Mouse (Mus musculus) myocyte (in vitro differentiated cells): ENCODE results near the gene Cox6b2. TPM values are rescaled to one million over a fixed set of nuclear protein-coding genes. Genes with fewer than 3 reads are reported as not detected.
"Not testable (repeated sequence)": the region's sequence is repeated elsewhere in the genome, so short reads cannot be mapped to it uniquely, and the experiment has no call there.

Source experiments
- H3K27me3 ChIP-seq: one replicate; pipeline ENCODE4 v1.6.1; 2011; ENCODE audit not compliant: control insufficient read depth, insufficient read depth, insufficient read length
- H3K36me3 ChIP-seq: one replicate; pipeline ENCODE4 v1.6.1; 2011; ENCODE audit not compliant: control insufficient read depth, insufficient read depth
- H3K4me2 ChIP-seq: one replicate; pipeline ENCODE4 v1.6.1; 2011; ENCODE audit warnings: low read depth, control low read depth
- H3K4me3 ChIP-seq: one replicate; pipeline ENCODE4 v1.5.1; 2011; ENCODE audit warnings: mild to moderate bottlenecking, control low read depth, moderate library complexity
- H3K79me2 ChIP-seq: one replicate; pipeline ENCODE4 v1.6.1; 2011; ENCODE audit not compliant: control insufficient read depth, insufficient read depth
- H3ac ChIP-seq: one replicate; pipeline ENCODE4 v1.6.1; 2011; ENCODE audit not compliant: control insufficient read depth, insufficient read length
- CEBPB ChIP-seq: IDR thresholded peaks from 2 replicates; pipeline ENCODE4 v1.6.1; 2011; ENCODE audit warnings: mild to moderate bottlenecking, moderate library complexity; ENCODE audit not compliant: poor library complexity, insufficient read depth, severe bottlenecking
- E2F4 ChIP-seq: IDR thresholded peaks from one replicate; pipeline ENCODE4 v1.6.1; 2011; ENCODE audit warnings: mild to moderate bottlenecking, control low read depth, moderate library complexity; ENCODE audit not compliant: insufficient read depth
- MAX ChIP-seq: IDR thresholded peaks from one replicate; pipeline ENCODE4 v1.6.1; 2011; ENCODE audit warnings: low read depth, mild to moderate bottlenecking, control low read depth
- MYOD1 ChIP-seq, 3 experiments: IDR thresholded peaks; one replicate each; pipeline ENCODE4 v1.6.1; 2011; ENCODE audit warnings: control low read depth in 2 of 3, low read depth in 2 of 3, mild to moderate bottlenecking in 2 of 3, moderate library complexity in 1 of 3; ENCODE audit not compliant: insufficient read length in 2 of 3, control insufficient read depth in 1 of 3
- MYOG ChIP-seq, 3 experiments: IDR thresholded peaks; one replicate each; pipeline ENCODE4 v1.6.1; 2011; ENCODE audit warnings: control low read depth in 2 of 3, low read depth in 2 of 3, mild to moderate bottlenecking in 2 of 3; ENCODE audit not compliant: insufficient read length in 2 of 3, control insufficient read depth in 1 of 3, insufficient read depth in 1 of 3
- POLR2A ChIP-seq: IDR thresholded peaks from one replicate; pipeline ENCODE4 v1.6.1; 2011; ENCODE audit warnings: low read depth, mild to moderate bottlenecking, control low read depth, moderate library complexity; ENCODE audit not compliant: insufficient read length
- POLR2AphosphoS2 ChIP-seq: IDR thresholded peaks from one replicate; pipeline ENCODE4 v1.6.1; 2011; ENCODE audit warnings: low read depth, control low read depth; ENCODE audit not compliant: insufficient read length
- REST ChIP-seq: IDR thresholded peaks from one replicate; pipeline ENCODE4 v1.6.1; 2011; ENCODE audit warnings: mild to moderate bottlenecking, control low read depth, moderate library complexity; ENCODE audit not compliant: insufficient read depth, insufficient read length
- SRF ChIP-seq: IDR thresholded peaks from one replicate; pipeline ENCODE4 v1.6.1; 2011; ENCODE audit warnings: low read depth; ENCODE audit not compliant: control insufficient read depth, insufficient read length
- TCF12 ChIP-seq: IDR thresholded peaks from one replicate; pipeline ENCODE4 v1.6.1; 2011; ENCODE audit warnings: mild to moderate bottlenecking, control low read depth; ENCODE audit not compliant: poor library complexity, insufficient read depth, severe bottlenecking
- TCF3 ChIP-seq: IDR thresholded peaks from one replicate; pipeline ENCODE4 v1.6.1; 2011; ENCODE audit warnings: low read depth, control low read depth; ENCODE audit not compliant: insufficient read length
- USF1 ChIP-seq: IDR thresholded peaks from one replicate; pipeline ENCODE4 v1.6.1; 2011; ENCODE audit warnings: low read depth, mild to moderate bottlenecking, control low read depth, moderate library complexity
- polyA plus RNA-seq: library from polyadenylated mRNA; unstranded; fragments of >200 nt; fragmentation: generic; extraction: Trizol; gene quantifications from one replicate; pipeline ENCODE4 v1.2.1, GENCODE M21; 2012; ENCODE audit warnings: missing spikeins

Gene Cox6b2
- 0.19 TPM for polyA plus RNA-seq

- Histone ChIP-seq H3K27me3 (no peaks in the 10 kb centered on the region), H3ac (no peak within 1 kb of the TSS), H3K79me2 (no peaks in the 10 kb centered on the region), H3K36me3 (no peaks in the 10 kb centered on the region), H3K4me2 (no peak within 1 kb of the TSS), H3K4me3 (no peak within 1 kb of the TSS)
- TF ChIP-seq MAX (no peak), CEBPB (no peak), TCF12 (no peak), POLR2AphosphoS2 (no peak), REST (no peak), SRF (no peak), MYOD1 (IDR thresholded peaks at IDR 0.05; ENCODE audit: control insufficient read depth in 1 of 3, insufficient read length in 2 of 3, low read depth in 2 of 3) (no peak)
Observed at GRCm38 (mm10) chr7:4752821-4753570, at the start of gene Cox6b2. Gene Cox6b2 (minus strand): TSS chr7:4753094.

- H3ac ChIP-seq = no peak overlapping the region
- no peaks in the 10 kb centered on the region for H3K27me3 ChIP-seq
Observed at GRCm38 (mm10) chr7:4802247-4802646, 49.4 kb upstream of the Cox6b2 start.

GRCm38 (mm10) chr7:4795767-4796433, 43.0 kb upstream of the Cox6b2 start:
- Histone ChIP-seq H3K79me2 (peaks cover 25% of the 10 kb centered on the region), H3ac (no peak overlapping the region), H3K27me3 (no peaks in the 10 kb centered on the region), H3K36me3 (peaks cover 31% of the 10 kb centered on the region), H3K4me3 (no peak overlapping the region), H3K4me2 (no peak overlapping the region)
- TF ChIP-seq SRF (no peak), REST (no peak), TCF12 (no peak), MYOD1 (IDR thresholded peaks at IDR 0.05; ENCODE audit: control insufficient read depth in 1 of 3, insufficient read length in 2 of 3, low read depth in 2 of 3) (no peak), E2F4 (no peak), TCF3 (no peak), MYOG (IDR thresholded peaks at IDR 0.05; ENCODE audit: control insufficient read depth in 1 of 3, insufficient read depth in 1 of 3, insufficient read length in 2 of 3, low read depth in 2 of 3) (no peak), CEBPB (no peak), MAX (no peak), POLR2A (peak; percentile 42), USF1 (no peak), POLR2AphosphoS2 (peak; percentile 83)

More at GRCm38 (mm10) chr7:4802247-4802646, 49.4 kb upstream of the Cox6b2 start:
- Histone ChIP-seq H3K4me2 (no peak overlapping the region), H3K4me3 (no peak overlapping the region), H3K79me2 (no peaks in the 10 kb centered on the region), H3K36me3 (peaks cover 14% of the 10 kb centered on the region)
- TF ChIP-seq POLR2A (no peak), SRF (no peak), CEBPB (no peak), TCF3 (no peak), MYOD1 (IDR thresholded peaks at IDR 0.05; ENCODE audit: control insufficient read depth in 1 of 3, insufficient read length in 2 of 3, low read depth in 2 of 3) (no peak), REST (no peak), MAX (no peak), E2F4 (no peak), MYOG (IDR thresholded peaks at IDR 0.05; ENCODE audit: control insufficient read depth in 1 of 3, insufficient read depth in 1 of 3, insufficient read length in 2 of 3, low read depth in 2 of 3) (no peak), TCF12 (no peak), POLR2AphosphoS2 (no peak), USF1 (no peak)

GRCm38 (mm10) chr7:4794631-4795168, 41.8 kb upstream of the Cox6b2 start:
- Histone ChIP-seq H3K79me2 (peaks cover 25% of the 10 kb centered on the region), H3ac (no peak overlapping the region), H3K4me2 (peak overlapping the region; percentile 97), H3K4me3 (peak overlapping the region; percentile 96), H3K27me3 (no peaks in the 10 kb centered on the region), H3K36me3 (peaks cover 31% of the 10 kb centered on the region)
- TF ChIP-seq USF1 (no peak), SRF (no peak), CEBPB (no peak), TCF3 (no peak), REST (no peak), TCF12 (no peak)

- Histone ChIP-seq H3ac (peak overlapping the region; percentile 83), H3K4me2 (peak overlapping the region; percentile 97), H3K79me2 (peaks cover 25% of the 10 kb centered on the region), H3K4me3 (peak overlapping the region; percentile 96), H3K27me3 (no peaks in the 10 kb centered on the region), H3K36me3 (peaks cover 31% of the 10 kb centered on the region)
- no peak for TF ChIP-seq POLR2AphosphoS2
- no peak for TF ChIP-seq TCF12
- TF ChIP-seq MAX = no peak
- TF ChIP-seq REST = no peak
- TF ChIP-seq POLR2A = no peak
- TF ChIP-seq E2F4 = no peak
- TF ChIP-seq USF1 = no peak
- no peak for TF ChIP-seq TCF3
- no peak for TF ChIP-seq MYOG (IDR thresholded peaks at IDR 0.05; ENCODE audit: control insufficient read depth in 1 of 3, insufficient read depth in 1 of 3, insufficient read length in 2 of 3, low read depth in 2 of 3)
- TF ChIP-seq CEBPB = no peak
- TF ChIP-seq SRF = no peak
- no peak for TF ChIP-seq MYOD1 (IDR thresholded peaks at IDR 0.05; ENCODE audit: control insufficient read depth in 1 of 3, insufficient read length in 2 of 3, low read depth in 2 of 3)
Observed at GRCm38 (mm10) chr7:4793674-4794073, 40.8 kb upstream of the Cox6b2 start.

GRCm38 (mm10) chr7:4793248-4793647, 40.4 kb upstream of the Cox6b2 start:
- Histone ChIP-seq H3ac (peak overlapping the region; percentile 83), H3K4me3 (peak overlapping the region; percentile 96), H3K36me3 (peaks cover 31% of the 10 kb centered on the region), H3K4me2 (peak overlapping the region; percentile 97), H3K79me2 (peaks cover 25% of the 10 kb centered on the region)
- H3K27me3 ChIP-seq = not testable (repeated sequence)
